ENCODE assay signal across 10 mouse cellular contexts in the genomic region with DNA sequence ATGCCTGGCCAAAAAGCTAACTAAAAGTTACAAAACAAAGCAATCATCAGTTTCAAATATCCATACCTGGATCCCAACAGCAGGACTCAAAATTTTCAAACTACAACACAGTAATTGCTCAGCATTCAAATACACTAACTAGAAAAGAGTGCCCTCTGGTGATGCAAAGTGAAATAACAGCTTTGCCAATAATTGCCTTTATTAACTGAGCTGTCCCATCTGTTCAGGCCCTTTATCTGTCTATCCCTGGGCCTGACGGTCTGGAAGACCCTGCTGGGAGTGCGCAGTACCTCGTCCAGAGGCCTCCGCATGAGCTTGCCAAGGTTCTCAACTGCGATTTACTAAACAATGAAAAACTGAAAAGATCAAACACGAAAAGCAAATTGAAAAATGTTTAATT. TPM values are rescaled to one million over a fixed set of nuclear protein-coding genes. Genes with fewer than 3 reads are reported as not detected.
DNase-seq lines count a peak whose midpoint lies in the region; ATAC-seq lines count a peak whose summit lies in the region.
"Had no signal": no experiment of that assay in that cellular context is flagged by ENCODE, and none has a peak within 500 bp of the region (broad histone marks: within the 10 kb centered on the region; RNA-seq: fewer than 3 reads in every experiment).

No protein-coding gene starts in this region.

- no peak for ATAC-seq in limb, embryonic 11.5 days (ENCODE audit: insufficient number of reproducible peaks, low FRiP score, low TSS enrichment, low read depth)
- 0 out of 2 replicates have a peak, but pooled peaks have one; percentile 33 for ATAC-seq in intestine, embryonic 16.5 days
- peak; percentile 57; the same call in 1 of the 2 replicates for ATAC-seq in lung, embryonic 15.5 days (ENCODE audit: borderline replicate concordance, extremely low read depth, low FRiP score, low TSS enrichment)

- no peaks in the 10 kb centered on the region for H3K27me3 ChIP-seq in limb, embryonic 11.5 days (ENCODE audit: control insufficient read depth, insufficient read depth, low read length)
- H3K27me3 ChIP-seq in limb, embryonic 10.5 days (ENCODE audit: low read depth, poor library complexity, severe bottlenecking) = no peaks in the 10 kb centered on the region
- no peaks in the 10 kb centered on the region for H3K27me3 ChIP-seq in intestine, embryonic 16.5 days (replicated peaks; ENCODE audit: control insufficient read depth, insufficient read depth, low read length)
- no peaks in the 10 kb centered on the region for H3K27me3 ChIP-seq in lung, embryonic 15.5 days
- H3K27me3 ChIP-seq: embryonic facial prominence, embryonic 15.5 days; limb, embryonic 13.5 days had no signal

- no peak overlapping the region for H3K4me2 ChIP-seq in limb, embryonic 11.5 days (ENCODE audit: low read depth, severe bottlenecking)
- H3K4me2 ChIP-seq in intestine, embryonic 16.5 days (ENCODE audit: low read depth, low read length) = no peak overlapping the region
- H3K4me2 ChIP-seq in lung, embryonic 15.5 days = no peak overlapping the region
- H3K4me2 ChIP-seq: embryonic facial prominence, embryonic 15.5 days; limb, embryonic 13.5 days had no signal

- DNase-seq in limb, embryonic 11.5 days (ENCODE audit: low spot score) = peak; percentile 37
- DNase-seq in limb, embryonic 10.5 days (ENCODE audit: low spot score) = no peak
- DNase-seq in Muller cell, postnatal 12 days (ENCODE audit: inconsistent ontology term) = peak; percentile 38
- peak; percentile 38 for DNase-seq in cerebellum, adult 9-11 months
- peak; percentile 89 for DNase-seq in retina, postnatal 1 day
- DNase-seq in urinary bladder, postnatal 10 days (ENCODE audit: low spot score) = no peak

- H3K9me3 ChIP-seq in limb, embryonic 11.5 days (ENCODE audit: control insufficient read depth, low read length) = no peaks in the 10 kb centered on the region
- no peaks in the 10 kb centered on the region for H3K9me3 ChIP-seq in limb, embryonic 10.5 days (replicated peaks)
- no peaks in the 10 kb centered on the region for H3K9me3 ChIP-seq in intestine, embryonic 16.5 days (ENCODE audit: control insufficient read depth, low read length)
- H3K9me3 ChIP-seq in lung, embryonic 15.5 days = no peaks in the 10 kb centered on the region
- H3K9me3 ChIP-seq: embryonic facial prominence, embryonic 15.5 days; limb, embryonic 13.5 days had no signal

- H3K36me3 ChIP-seq in limb, embryonic 11.5 days (ENCODE audit: control insufficient read depth, insufficient read depth, low read length) = no peaks in the 10 kb centered on the region
- H3K36me3 ChIP-seq in limb, embryonic 10.5 days = no peaks in the 10 kb centered on the region
- H3K36me3 ChIP-seq in intestine, embryonic 16.5 days (ENCODE audit: control insufficient read depth, insufficient read depth, low read length) = no peaks in the 10 kb centered on the region
- 0 out of 2 replicates have a peak, but pooled peaks cover 3% of the 10 kb centered on the region for H3K36me3 ChIP-seq in lung, embryonic 15.5 days
- H3K36me3 ChIP-seq: embryonic facial prominence, embryonic 15.5 days; limb, embryonic 13.5 days had no signal

- WGBS in limb, embryonic 11.5 days = 67% methylated on average over 6 of the region's 6 CpGs
- 71% methylated on average over 6 of the region's 6 CpGs for WGBS in limb, embryonic 10.5 days
- 42% methylated on average over 6 of the region's 6 CpGs for WGBS in intestine, embryonic 16.5 days
- 28% methylated on average over 6 of the region's 6 CpGs for WGBS in lung, embryonic 15.5 days

- no peak overlapping the region for H3K27ac ChIP-seq in limb, embryonic 11.5 days (replicated peaks; ENCODE audit: low read depth, low read length)
- H3K27ac ChIP-seq in limb, embryonic 10.5 days = no peak overlapping the region
- no peak overlapping the region for H3K27ac ChIP-seq in intestine, embryonic 16.5 days (ENCODE audit: low read length)
- no peak overlapping the region for H3K27ac ChIP-seq in lung, embryonic 15.5 days
- H3K27ac ChIP-seq: embryonic facial prominence, embryonic 15.5 days; limb, embryonic 13.5 days had no signal

- H3K4me3 ChIP-seq in limb, embryonic 11.5 days (ENCODE audit: low read depth, low read length) = no peak overlapping the region
- no peak overlapping the region for H3K4me3 ChIP-seq in limb, embryonic 10.5 days
- no peak overlapping the region for H3K4me3 ChIP-seq in intestine, embryonic 16.5 days (ENCODE audit: low read length)
- H3K4me3 ChIP-seq in lung, embryonic 15.5 days = no peak overlapping the region
- H3K4me3 ChIP-seq: embryonic facial prominence, embryonic 15.5 days; limb, embryonic 13.5 days had no signal

- H3K4me1 ChIP-seq in limb, embryonic 11.5 days (ENCODE audit: control insufficient read depth, insufficient read depth, low read length) = no peaks in the 10 kb centered on the region
- H3K4me1 ChIP-seq in limb, embryonic 10.5 days = no peaks in the 10 kb centered on the region
- H3K4me1 ChIP-seq in intestine, embryonic 16.5 days (ENCODE audit: control insufficient read depth, insufficient read depth, low read length) = no peaks in the 10 kb centered on the region
- H3K4me1 ChIP-seq in lung, embryonic 15.5 days = no peaks in the 10 kb centered on the region
- H3K4me1 ChIP-seq: embryonic facial prominence, embryonic 15.5 days; limb, embryonic 13.5 days had no signal

- H3K9ac ChIP-seq in limb, embryonic 11.5 days (ENCODE audit: low read length) = no peak overlapping the region
- H3K9ac ChIP-seq in intestine, embryonic 16.5 days (ENCODE audit: low read depth, low read length) = no peak overlapping the region
- no peak overlapping the region for H3K9ac ChIP-seq in lung, embryonic 15.5 days
- H3K9ac ChIP-seq: embryonic facial prominence, embryonic 15.5 days; limb, embryonic 13.5 days had no signal

RNA-seq across cellular contexts. Expression of gene Cep128, which starts 58.1 kb away (rescaled TPM):
- polyA plus RNA-seq in limb, embryonic 11.5 days (2014; fragmentation: Nextera tagmentation; extraction: Ambion mirVana) = 10.1 and 10.6 TPM in 2 replicates
- polyA plus RNA-seq in limb, embryonic 10.5 days (2016; fragmentation: Nextera tagmentation; extraction: Ambion mirVana) = 9.5 and 10.2 TPM in 2 replicates
- polyA plus RNA-seq in intestine, embryonic 16.5 days (2015; fragmentation: Nextera tagmentation; extraction: Ambion mirVana) = 5.8 and 6.3 TPM in 2 replicates
- 9.5 and 11.0 TPM in 2 replicates for polyA plus RNA-seq in lung, embryonic 15.5 days (2015; fragmentation: Nextera tagmentation; extraction: Ambion mirVana)

RNA-seq across cellular contexts. Expression of gene Tshr, which starts 58.3 kb away (rescaled TPM):
- 0.13 and 0.20 TPM in 2 replicates for polyA plus RNA-seq in limb, embryonic 11.5 days (2014; fragmentation: Nextera tagmentation; extraction: Ambion mirVana)
- polyA plus RNA-seq in limb, embryonic 10.5 days (2016; fragmentation: Nextera tagmentation; extraction: Ambion mirVana) = 0.09 TPM in 1 of 2 replicates, not detected in the other
- polyA plus RNA-seq in intestine, embryonic 16.5 days (2015; fragmentation: Nextera tagmentation; extraction: Ambion mirVana) = 0.16 and 0.22 TPM in 2 replicates
- polyA plus RNA-seq in lung, embryonic 15.5 days (2015; fragmentation: Nextera tagmentation; extraction: Ambion mirVana) = 0.14 and 0.17 TPM in 2 replicates

Comparison
In these comparisons a context has a peak if more than half of its experiments do, and no peak if none do; other contexts are left out.
1. DNase-seq: peak in limb, embryonic 11.5 days (single experiment), Muller cell, postnatal 12 days (single experiment), cerebellum, adult 9-11 months (single experiment) and retina, postnatal 1 day (single experiment); none in limb, embryonic 10.5 days (single experiment) and urinary bladder, postnatal 10 days (single experiment).